Mouse (Mus musculus): ENCODE data around the gene Pcbp2. TPM values are rescaled to one million over a fixed set of nuclear protein-coding genes. Genes with fewer than 3 reads are reported as not detected.

The Pcbp2 gene
- polyA plus RNA-seq (2015; fragmentation: Nextera tagmentation; extraction: Ambion mirVana): 198 and 212 TPM in 2 replicates

DNA sequence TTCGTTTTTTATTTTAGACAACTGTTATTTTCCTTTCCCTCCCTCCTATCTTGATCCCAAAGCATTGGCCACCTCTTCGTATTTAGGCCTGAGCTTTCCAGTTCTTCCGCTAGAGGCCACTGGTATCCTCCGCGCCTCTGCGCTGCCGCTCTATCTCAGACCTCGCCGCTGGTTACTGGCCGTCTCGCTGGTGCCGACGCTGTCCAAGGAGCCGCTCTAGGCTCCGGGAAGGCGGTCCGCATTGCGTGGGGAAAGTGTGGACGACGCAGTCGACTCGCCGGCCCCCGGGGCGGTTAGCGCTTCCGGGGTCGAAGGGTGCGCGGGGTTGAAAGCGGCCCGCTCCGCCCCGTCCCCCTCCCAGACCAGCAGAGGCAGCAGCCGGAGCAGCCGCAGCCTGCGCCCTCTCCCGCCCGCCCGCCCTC, at the start of gene Pcbp2:
Pcbp2 (plus strand) TSS at position 357 of the 422 bp plus-strand sequence.
- H3K4me3 ChIP-seq: peak within 1 kb of the TSS; percentile 90
- H3K4me2 ChIP-seq: peak within 1 kb of the TSS; percentile 76
- peaks cover 16% of the 10 kb centered on the region for H3K36me3 ChIP-seq (ENCODE audit: poor library complexity, severe bottlenecking)
- under 1% methylated on average over 35 of the region's 40 CpGs for WGBS
- peak within 1 kb of the TSS; percentile 97 for H3K9ac ChIP-seq
- H3K27me3 ChIP-seq: no peaks in the 10 kb centered on the region
- H3K4me1 ChIP-seq: peaks cover 20% of the 10 kb centered on the region
- no peaks in the 10 kb centered on the region for H3K9me3 ChIP-seq (replicated peaks)
- H3K27ac ChIP-seq: peak within 1 kb of the TSS; percentile 97
- ATAC-seq: peak; percentile 99

DNA sequence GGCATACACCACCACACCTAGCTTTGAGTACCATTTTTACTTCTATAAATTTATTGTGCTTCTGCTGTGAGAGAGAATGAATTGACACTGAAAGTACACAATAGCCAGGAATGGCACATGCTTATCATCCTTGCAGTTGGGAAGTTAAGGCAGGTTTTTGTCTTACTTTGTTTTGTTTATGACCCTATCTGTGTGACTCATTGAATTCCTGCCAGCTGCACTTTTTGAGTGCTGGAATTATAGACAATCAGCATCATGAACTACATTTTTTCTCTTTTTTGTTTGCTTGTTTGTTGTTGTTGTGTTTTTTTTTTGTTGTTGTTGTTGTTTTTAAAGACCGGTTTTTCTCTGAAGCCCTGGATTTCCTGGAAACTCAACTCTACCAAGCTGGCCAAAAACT, 49.4 kb upstream of the Pcbp2 start:
- no peak overlapping the region for H3K9ac ChIP-seq
- peaks cover 34% of the 10 kb centered on the region for H3K36me3 ChIP-seq (ENCODE audit: poor library complexity, severe bottlenecking)
- H3K9me3 ChIP-seq (replicated peaks): no peaks in the 10 kb centered on the region
- 65% methylated on average over 1 of the region's 1 CpGs for WGBS
- H3K4me2 ChIP-seq: no peak overlapping the region
- no peak for ATAC-seq
- no peaks in the 10 kb centered on the region for H3K27me3 ChIP-seq
- H3K27ac ChIP-seq: no peak overlapping the region
- no peaks in the 10 kb centered on the region for H3K4me1 ChIP-seq
- no peak overlapping the region for H3K4me3 ChIP-seq

DNA sequence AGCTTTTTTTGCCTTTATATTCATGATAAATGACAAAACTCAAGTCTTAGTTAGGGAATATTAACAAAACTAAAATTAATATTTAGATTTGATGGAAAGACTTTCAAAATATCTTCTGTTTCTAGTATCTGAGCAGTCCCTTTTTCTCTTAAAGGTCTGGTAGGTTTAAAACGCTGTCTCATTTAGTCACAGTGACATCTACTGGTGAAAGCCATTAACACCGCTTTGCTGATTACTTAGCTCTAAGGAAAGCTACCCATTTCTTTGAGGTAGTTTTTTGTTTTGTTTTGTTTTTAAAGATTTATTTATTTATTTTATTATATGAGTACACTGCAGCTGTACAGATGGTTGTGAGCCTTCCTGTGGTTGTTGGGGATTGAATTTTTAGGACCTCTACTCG, 48.9 kb upstream of the Pcbp2 start:
- Histone ChIP-seq H3K27me3 (no peaks in the 10 kb centered on the region), H3K9ac (no peak overlapping the region), H3K9me3 (replicated peaks) (no peaks in the 10 kb centered on the region), H3K4me3 (no peak overlapping the region), H3K4me1 (no peaks in the 10 kb centered on the region), H3K27ac (no peak overlapping the region), H3K4me2 (no peak overlapping the region), H3K36me3 (ENCODE audit: poor library complexity, severe bottlenecking) (peaks cover 39% of the 10 kb centered on the region)
- 57% methylated on average over 3 of the region's 3 CpGs for WGBS
- no peak for ATAC-seq

DNA sequence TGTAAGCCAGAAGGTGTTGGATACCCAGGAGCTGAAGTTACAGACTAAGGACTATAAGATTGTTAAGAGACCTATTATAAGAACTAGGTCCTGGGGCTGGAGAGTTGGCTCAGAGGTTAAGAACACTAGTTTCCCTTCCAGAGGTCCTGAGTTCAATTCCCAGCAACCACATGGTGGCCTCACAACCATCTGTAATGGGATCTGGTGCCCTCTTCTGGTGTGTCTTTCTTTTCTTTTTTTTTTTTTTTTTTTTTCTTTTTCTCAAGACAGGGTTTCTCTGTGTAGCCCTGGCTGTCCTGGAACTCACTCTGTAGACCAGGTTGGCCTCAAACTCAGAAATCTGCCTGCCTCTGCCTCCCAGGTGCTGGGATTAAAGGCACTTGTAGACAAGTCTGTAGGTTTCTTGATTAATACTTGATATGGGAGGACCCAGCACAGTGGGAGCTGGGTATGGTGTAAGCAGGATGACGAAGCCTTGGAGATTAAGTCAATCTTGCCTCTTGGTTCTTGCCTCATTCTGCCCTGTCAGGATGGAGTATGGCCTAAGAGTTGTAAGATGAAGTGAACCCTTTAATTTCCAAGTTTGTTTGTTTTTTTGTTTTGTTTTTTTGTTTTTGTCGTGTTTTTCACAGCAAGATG, 46.6 kb upstream of the Pcbp2 start:
- Histone ChIP-seq H3K27me3 (no peaks in the 10 kb centered on the region), H3K9me3 (replicated peaks) (no peaks in the 10 kb centered on the region), H3K27ac (no peak overlapping the region), H3K4me3 (no peak overlapping the region), H3K9ac (no peak overlapping the region), H3K4me1 (no peaks in the 10 kb centered on the region), H3K36me3 (ENCODE audit: poor library complexity, severe bottlenecking) (peaks cover 55% of the 10 kb centered on the region), H3K4me2 (no peak overlapping the region)
- ATAC-seq: no peak
- 94% methylated on average over 2 of the region's 2 CpGs for WGBS

DNA sequence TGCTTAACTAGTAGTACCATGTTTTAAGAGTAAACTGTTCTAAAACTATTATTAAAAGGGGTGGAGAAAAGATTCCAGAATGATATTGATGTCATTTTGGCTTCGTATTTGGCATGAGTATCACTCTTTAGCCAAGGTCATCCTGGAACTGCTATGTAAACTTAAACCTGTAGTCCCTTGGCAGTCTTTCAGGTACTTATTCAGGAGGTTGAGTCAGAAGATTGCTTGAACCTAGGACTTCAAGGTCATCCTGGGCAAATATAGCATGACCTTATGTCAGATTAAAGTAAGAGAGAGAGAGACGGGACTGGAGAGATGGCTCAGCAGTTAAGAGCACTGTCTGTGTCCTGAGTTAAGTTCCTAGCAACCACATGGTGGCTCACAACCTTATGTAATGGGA, 45.7 kb upstream of the Pcbp2 start:
- Histone ChIP-seq H3K27ac (no peak overlapping the region), H3K4me1 (no peaks in the 10 kb centered on the region), H3K9me3 (replicated peaks) (no peaks in the 10 kb centered on the region), H3K27me3 (no peaks in the 10 kb centered on the region), H3K4me2 (no peak overlapping the region), H3K36me3 (ENCODE audit: poor library complexity, severe bottlenecking) (peaks cover 56% of the 10 kb centered on the region), H3K9ac (no peak overlapping the region), H3K4me3 (no peak overlapping the region)
- ATAC-seq: no peak
- WGBS: 91% methylated on average over 2 of the region's 2 CpGs

DNA sequence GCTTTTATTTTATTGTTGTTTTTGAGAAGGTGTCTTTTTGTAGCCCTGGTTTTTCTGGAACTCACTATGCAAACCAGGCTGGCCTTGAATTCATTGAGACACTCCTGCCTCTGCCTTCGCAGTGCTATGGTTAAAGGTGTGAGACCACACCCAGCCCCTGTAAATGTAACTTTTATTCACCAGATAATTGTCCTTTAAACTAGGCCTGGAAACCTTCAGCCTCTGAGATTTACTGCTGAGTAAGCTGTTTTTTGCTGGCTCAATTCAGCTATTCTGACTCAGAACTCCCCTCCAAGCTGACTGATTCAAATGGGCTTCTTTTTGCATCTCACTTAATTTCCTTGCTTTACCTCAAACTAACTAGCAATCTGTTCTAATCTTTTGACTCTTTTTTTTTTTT, 43.4 kb upstream of the Pcbp2 start:
- H3K9me3 ChIP-seq (replicated peaks): no peaks in the 10 kb centered on the region
- no peak overlapping the region for H3K27ac ChIP-seq
- WGBS: 100% methylated on average over 1 of the region's 1 CpGs
- no peak for ATAC-seq
- no peak overlapping the region for H3K9ac ChIP-seq
- H3K36me3 ChIP-seq (ENCODE audit: poor library complexity, severe bottlenecking): peaks cover 75% of the 10 kb centered on the region
- H3K27me3 ChIP-seq: no peaks in the 10 kb centered on the region
- H3K4me2 ChIP-seq: no peak overlapping the region
- H3K4me1 ChIP-seq: no peaks in the 10 kb centered on the region
- H3K4me3 ChIP-seq: no peak overlapping the region

DNA sequence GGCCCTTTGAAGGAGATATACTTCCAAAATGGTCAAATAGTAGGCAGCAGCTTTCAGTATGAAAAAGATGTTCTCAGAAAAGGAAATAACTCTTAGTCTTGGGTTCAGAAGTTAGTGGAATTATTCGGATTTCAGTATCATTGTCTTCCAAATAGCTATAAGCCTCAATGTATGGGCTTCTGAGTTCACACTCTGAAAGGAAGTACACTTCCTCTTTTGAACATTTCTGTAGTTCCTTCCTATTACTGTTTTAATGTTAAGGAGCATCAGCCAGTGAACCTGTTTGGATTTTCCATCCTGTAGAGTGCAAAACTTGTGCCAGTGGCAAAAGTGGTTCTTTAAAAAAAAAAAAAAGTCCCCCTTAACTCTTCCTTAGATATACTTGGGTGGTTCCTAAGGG, 38.3 kb upstream of the Pcbp2 start:
- WGBS: 87% methylated on average over 1 of the region's 1 CpGs
- Histone ChIP-seq H3K4me2 (no peak overlapping the region), H3K27ac (no peak overlapping the region), H3K36me3 (ENCODE audit: poor library complexity, severe bottlenecking) (peaks cover 81% of the 10 kb centered on the region), H3K4me1 (no peaks in the 10 kb centered on the region), H3K4me3 (no peak overlapping the region), H3K9me3 (replicated peaks) (no peaks in the 10 kb centered on the region), H3K27me3 (no peaks in the 10 kb centered on the region), H3K9ac (no peak overlapping the region)
- no peak for ATAC-seq

DNA sequence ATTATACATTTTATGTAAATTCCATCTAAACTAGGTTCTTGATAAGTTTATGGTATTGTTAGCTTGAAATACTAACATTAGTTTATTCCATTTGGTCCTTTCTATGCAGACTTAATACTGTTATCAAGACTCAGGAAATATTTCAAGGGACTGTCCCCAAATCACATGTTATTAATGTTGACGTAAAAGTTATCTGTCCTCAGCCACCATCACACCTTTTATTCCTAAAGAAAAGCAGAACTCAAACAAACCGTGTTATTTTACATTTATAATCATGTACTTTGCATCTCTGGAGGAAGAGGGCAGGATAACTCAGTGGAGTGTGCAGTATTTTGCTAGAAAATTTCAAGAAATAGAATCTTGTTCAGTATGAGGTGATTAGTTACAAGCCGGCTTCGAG, 37.2 kb upstream of the Pcbp2 start:
- Histone ChIP-seq H3K4me1 (no peaks in the 10 kb centered on the region), H3K4me2 (no peak overlapping the region), H3K36me3 (ENCODE audit: poor library complexity, severe bottlenecking) (peaks cover 76% of the 10 kb centered on the region), H3K27ac (no peak overlapping the region), H3K9me3 (replicated peaks) (no peaks in the 10 kb centered on the region), H3K9ac (no peak overlapping the region), H3K4me3 (no peak overlapping the region), H3K27me3 (no peaks in the 10 kb centered on the region)
- 94% methylated on average over 4 of the region's 4 CpGs for WGBS
- ATAC-seq: no peak

DNA sequence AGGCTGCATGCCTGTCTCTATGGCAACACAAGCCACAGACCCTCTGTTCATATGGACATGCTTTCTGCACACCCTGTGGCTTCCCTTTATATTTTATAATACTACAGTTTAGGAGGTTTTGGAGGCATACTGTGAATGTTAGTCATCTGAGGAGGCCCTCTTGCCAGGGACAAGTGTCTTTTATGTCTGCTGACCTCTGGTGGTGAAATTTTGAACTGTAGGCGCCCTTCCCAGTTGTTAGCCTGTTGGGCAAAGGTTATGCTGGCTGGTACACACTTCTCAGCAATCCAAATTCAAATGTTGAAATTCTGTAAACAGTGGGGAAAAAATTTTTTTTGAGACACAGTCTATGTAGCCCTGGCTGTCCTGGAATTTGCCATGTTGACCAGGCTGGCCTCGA, 27.8 kb upstream of the Pcbp2 start:
- H3K4me1 ChIP-seq: no peaks in the 10 kb centered on the region
- H3K9ac ChIP-seq: no peak overlapping the region
- peak; percentile 57; the same call in 1 of the 2 replicates for ATAC-seq
- H3K36me3 ChIP-seq (ENCODE audit: poor library complexity, severe bottlenecking): 0 out of 2 replicates have a peak, but pooled peaks cover 7% of the 10 kb centered on the region
- H3K4me2 ChIP-seq: no peak overlapping the region
- H3K4me3 ChIP-seq: no peak overlapping the region
- H3K27me3 ChIP-seq: no peaks in the 10 kb centered on the region
- H3K27ac ChIP-seq: no peak overlapping the region
- no peaks in the 10 kb centered on the region for H3K9me3 ChIP-seq (replicated peaks)
- WGBS: 48% methylated on average over 2 of the region's 2 CpGs

DNA sequence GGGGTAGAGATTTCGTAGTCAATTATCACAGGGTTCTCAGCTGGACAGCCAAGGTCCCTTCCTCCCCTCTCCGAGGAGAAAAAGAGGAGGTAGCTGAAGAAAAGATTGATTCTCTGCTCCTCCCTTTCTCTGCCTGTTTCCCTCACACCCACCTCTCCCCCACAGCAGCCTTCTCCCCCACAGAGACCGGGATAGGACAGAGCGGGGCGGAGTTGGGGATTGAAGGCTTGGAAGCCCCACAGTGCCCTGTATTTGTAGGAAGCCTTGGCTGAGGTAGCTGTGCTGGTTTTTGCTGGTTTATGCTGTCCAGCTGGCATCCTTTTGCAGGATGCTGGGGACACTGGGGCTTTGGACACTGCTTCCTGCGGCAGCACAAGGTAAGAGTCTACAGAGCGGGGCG, 25.2 kb upstream of the Pcbp2 start, which contains the start of gene Amhr2:
Amhr2 (plus strand) TSS at position 222 of the 400 bp plus-strand sequence.
- no peak within 1 kb of the TSS for H3K4me2 ChIP-seq
- no peak within 1 kb of the TSS for H3K4me3 ChIP-seq
- no peak for ATAC-seq
- no peaks in the 10 kb centered on the region for H3K36me3 ChIP-seq (ENCODE audit: poor library complexity, severe bottlenecking)
- no peaks in the 10 kb centered on the region for H3K27me3 ChIP-seq
- no peaks in the 10 kb centered on the region for H3K4me1 ChIP-seq
- no peak within 1 kb of the TSS for H3K27ac ChIP-seq
- WGBS: 66% methylated on average over 8 of the region's 8 CpGs
- H3K9ac ChIP-seq: no peak within 1 kb of the TSS
- H3K9me3 ChIP-seq (replicated peaks): no peaks in the 10 kb centered on the region

DNA sequence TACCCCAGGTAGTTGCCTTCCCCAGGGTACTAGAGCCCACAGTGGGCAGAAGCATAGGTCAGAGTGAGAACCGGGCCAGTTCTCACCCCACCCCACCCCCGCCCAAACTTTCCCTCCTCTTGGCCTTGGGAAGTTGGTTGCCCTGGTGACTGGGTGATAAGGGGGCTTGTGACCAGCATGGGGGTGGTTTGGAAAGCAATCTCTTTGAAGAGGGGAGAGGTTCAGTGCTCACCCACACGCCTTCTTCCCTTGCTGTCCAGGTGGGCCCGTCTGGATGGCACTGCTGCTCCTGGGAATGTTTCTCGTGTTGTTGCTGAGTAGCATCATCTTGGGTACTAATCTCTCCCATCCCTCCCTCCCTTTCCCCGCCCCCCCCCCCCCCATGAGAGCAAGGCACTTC, 23.9 kb upstream of the Pcbp2 start:
- H3K36me3 ChIP-seq (ENCODE audit: poor library complexity, severe bottlenecking): no peaks in the 10 kb centered on the region
- no peak overlapping the region for H3K4me3 ChIP-seq
- no peaks in the 10 kb centered on the region for H3K4me1 ChIP-seq
- no peak overlapping the region for H3K4me2 ChIP-seq
- H3K27me3 ChIP-seq: no peaks in the 10 kb centered on the region
- no peak overlapping the region for H3K9ac ChIP-seq
- H3K27ac ChIP-seq: no peak overlapping the region
- WGBS: 64% methylated on average over 5 of the region's 6 CpGs
- no peak for ATAC-seq
- H3K9me3 ChIP-seq (replicated peaks): no peaks in the 10 kb centered on the region

DNA sequence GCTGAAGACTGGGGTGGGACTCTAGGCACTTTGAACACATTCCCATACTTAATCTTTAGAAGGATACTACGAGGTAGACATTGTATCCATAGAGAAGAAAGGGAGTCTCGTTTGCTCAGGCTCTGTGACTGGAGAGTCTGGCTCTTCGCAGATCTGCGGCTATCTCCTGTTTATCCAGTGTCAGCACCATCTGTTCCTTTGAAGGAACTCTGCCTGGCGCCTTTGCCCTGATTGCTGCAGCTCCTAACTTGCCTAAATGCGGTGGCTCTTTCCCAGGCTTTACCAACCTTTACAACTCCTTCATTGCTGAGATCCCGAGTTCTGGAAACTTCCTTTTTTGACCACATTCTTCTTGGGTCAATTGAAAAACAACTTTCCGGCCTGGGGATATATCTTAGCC, 21.0 kb upstream of the Pcbp2 start:
- Histone ChIP-seq H3K9ac (no peak overlapping the region), H3K9me3 (replicated peaks) (no peaks in the 10 kb centered on the region), H3K4me1 (no peaks in the 10 kb centered on the region), H3K4me2 (no peak overlapping the region), H3K36me3 (ENCODE audit: poor library complexity, severe bottlenecking) (no peaks in the 10 kb centered on the region), H3K27me3 (no peaks in the 10 kb centered on the region), H3K4me3 (no peak overlapping the region), H3K27ac (no peak overlapping the region)
- WGBS: 73% methylated on average over 8 of the region's 8 CpGs
- ATAC-seq: no peak

DNA sequence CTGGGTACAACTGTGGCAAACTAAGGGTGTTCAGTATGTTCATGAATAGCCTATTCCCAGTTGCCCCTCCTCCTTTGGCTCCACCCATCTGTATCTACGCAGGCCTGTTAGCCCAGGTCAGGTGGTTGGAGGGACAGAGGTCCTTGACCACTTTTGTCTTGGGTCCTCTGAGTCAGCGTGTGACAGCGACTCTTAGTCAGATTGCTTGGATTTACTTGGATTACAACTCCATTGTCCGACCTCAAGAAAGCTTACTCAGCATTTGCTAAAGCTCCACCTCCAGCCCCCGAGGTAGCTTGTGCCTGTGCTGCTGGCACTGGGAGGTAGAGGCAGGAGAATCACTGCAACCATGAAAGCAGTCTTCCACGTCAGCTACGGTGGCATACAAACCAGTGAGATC, 19.4 kb upstream of the Pcbp2 start:
- no peak overlapping the region for H3K9ac ChIP-seq
- no peaks in the 10 kb centered on the region for H3K36me3 ChIP-seq (ENCODE audit: poor library complexity, severe bottlenecking)
- 27% methylated on average over 7 of the region's 7 CpGs for WGBS
- H3K4me3 ChIP-seq: no peak overlapping the region
- no peak overlapping the region for H3K27ac ChIP-seq
- no peaks in the 10 kb centered on the region for H3K4me1 ChIP-seq
- no peaks in the 10 kb centered on the region for H3K9me3 ChIP-seq (replicated peaks)
- no peak for ATAC-seq
- no peaks in the 10 kb centered on the region for H3K27me3 ChIP-seq
- H3K4me2 ChIP-seq: no peak overlapping the region
